Mouse (Mus musculus): ENCODE measurements around the gene Mettl6.
A peak's percentile ranks its signal among the peaks of the same experiment; 100 is the strongest.
"Not testable (repeated sequence)": the region's sequence is repeated elsewhere in the genome, so short reads cannot be mapped to it uniquely, and the experiment has no call there.

The Mettl6 gene

GRCm38 (mm10) chr14:31473297-31473696, 21.5 kb downstream of the Mettl6 start:
- no peak for DNase-seq (ENCODE audit: low read depth, low spot score)

GRCm38 (mm10) chr14:31472451-31473061, 22.3 kb downstream of the Mettl6 start:
- DNase-seq (ENCODE audit: low read depth, low spot score) = peak; percentile 80

GRCm38 (mm10) chr14:31469711-31470110, 25.1 kb downstream of the Mettl6 start:
- DNase-seq (ENCODE audit: low read depth, low spot score) = no peak

GRCm38 (mm10) chr14:31464176-31464575, 30.7 kb downstream of the Mettl6 start:
- DNase-seq (ENCODE audit: low read depth, low spot score) = peak; percentile 53

- peak; percentile 16 for DNase-seq (ENCODE audit: low read depth, low spot score)
Observed at GRCm38 (mm10) chr14:31462886-31463285, 32.0 kb downstream of the Mettl6 start.

GRCm38 (mm10) chr14:31462226-31462625, 32.6 kb downstream of the Mettl6 start:
- DNase-seq (ENCODE audit: low read depth, low spot score) = not testable (repeated sequence)

- DNase-seq (ENCODE audit: low read depth, low spot score) = peak; percentile 45
Observed at GRCm38 (mm10) chr14:31458006-31458405, 36.8 kb downstream of the Mettl6 start.

GRCm38 (mm10) chr14:31456064-31456721, 38.6 kb downstream of the Mettl6 start:
- no peak for DNase-seq (ENCODE audit: low read depth, low spot score)

- DNase-seq (ENCODE audit: low read depth, low spot score) = no peak
Observed at GRCm38 (mm10) chr14:31454849-31455566, 39.8 kb downstream of the Mettl6 start.

- not testable (repeated sequence) for DNase-seq (ENCODE audit: low read depth, low spot score)
Observed at GRCm38 (mm10) chr14:31453946-31454345, 40.9 kb downstream of the Mettl6 start.

- no peak for DNase-seq (ENCODE audit: low read depth, low spot score)
Observed at GRCm38 (mm10) chr14:31448994-31449393, 45.8 kb downstream of the Mettl6 start.

- DNase-seq (ENCODE audit: low read depth, low spot score) = no peak
Observed at GRCm38 (mm10) chr14:31443616-31444015, 51.2 kb downstream of the Mettl6 start.

GRCm38 (mm10) chr14:31440725-31441124, 54.1 kb downstream of the Mettl6 start:
- no peak for DNase-seq (ENCODE audit: low read depth, low spot score)

- no peak for DNase-seq (ENCODE audit: low read depth, low spot score)
Observed at GRCm38 (mm10) chr14:31440230-31440629, 54.6 kb downstream of the Mettl6 start.

GRCm38 (mm10) chr14:31439279-31439678, 55.6 kb downstream of the Mettl6 start:
- no peak for DNase-seq (ENCODE audit: low read depth, low spot score)

GRCm38 (mm10) chr14:31437826-31438529, 56.9 kb downstream of the Mettl6 start:
- DNase-seq (ENCODE audit: low read depth, low spot score) = no peak

GRCm38 (mm10) chr14:31435930-31436693, 58.7 kb downstream of the Mettl6 start, which contains the start of gene Sh3bp5:
Sh3bp5 (minus strand) TSS chr14:31436078.
- peak; percentile 92 for DNase-seq (ENCODE audit: low read depth, low spot score)

- peak; percentile 72 for DNase-seq (ENCODE audit: low read depth, low spot score)
Observed at GRCm38 (mm10) chr14:31435018-31435915, 59.6 kb downstream of the Mettl6 start.

GRCm38 (mm10) chr14:31434426-31434825, 60.4 kb downstream of the Mettl6 start:
- DNase-seq (ENCODE audit: low read depth, low spot score) = peak; percentile 18

- peak; percentile 81 for DNase-seq (ENCODE audit: low read depth, low spot score)
Observed at GRCm38 (mm10) chr14:31433851-31434360, 60.9 kb downstream of the Mettl6 start.
